Mouse (Mus musculus): ENCODE results near the gene Glb1l2.

DNA sequence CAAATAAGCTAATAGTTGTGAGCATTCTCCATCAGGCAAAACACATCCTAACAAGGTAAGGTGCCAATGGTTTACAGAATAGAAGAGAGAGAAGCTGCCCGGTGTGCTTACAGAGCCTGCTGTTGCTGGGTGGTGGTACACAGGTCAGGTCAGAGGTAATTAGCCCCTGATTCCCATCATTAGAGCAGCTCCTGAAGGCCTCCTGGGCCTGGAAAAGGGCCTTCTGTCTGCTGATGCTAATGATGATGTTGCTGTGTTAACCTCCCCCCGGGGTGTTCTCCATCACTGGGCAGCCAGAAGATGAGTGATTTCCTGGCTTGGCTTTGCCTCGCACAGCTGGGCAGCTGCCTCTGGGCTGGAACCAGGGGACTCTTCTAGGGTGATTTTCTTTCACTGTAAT is 87.9 kb downstream of the Glb1l2 start:
- no peak for TF ChIP-seq CTCF (IDR thresholded peaks at IDR 0.05; ENCODE audit: control insufficient read depth, insufficient read depth, insufficient read length)
- TF ChIP-seq CEBPB (IDR thresholded peaks at IDR 0.05; ENCODE audit: low read depth), result no peak
- no peak for TF ChIP-seq MAX (IDR thresholded peaks at IDR 0.05)
- TF ChIP-seq MYOG (IDR thresholded peaks at IDR 0.05; ENCODE audit: control insufficient read depth, extremely low read depth, insufficient read length), result no peak
- no peak for TF ChIP-seq MYOD1 (IDR thresholded peaks at IDR 0.05; ENCODE audit: control insufficient read depth, insufficient read length, low read depth)
- no peak for TF ChIP-seq USF1 (IDR thresholded peaks at IDR 0.05; ENCODE audit: low read depth)
